Mouse (Mus musculus) E14TG2a.4 (cell line): ENCODE results near the gene Stap2.

Experiments used
- CTCF ChIP-seq: conservative IDR thresholded peaks from 2 replicates; pipeline ENCODE4 v1.5.1; 2014; ENCODE audit warnings: low read length
- NANOG ChIP-seq: IDR thresholded peaks from 2 replicates; pipeline ENCODE4 v1.6.1; 2014; ENCODE audit warnings: borderline replicate concordance, low read length, mixed read lengths
- POU5F1 ChIP-seq: IDR thresholded peaks from 2 replicates; pipeline ENCODE4 v1.6.1; 2014; ENCODE audit warnings: low read length, borderline replicate concordance

GRCm38 (mm10) chr17:55996007-55996406 lies 9.4 kb downstream of the Stap2 start:
- TF ChIP-seq CTCF, result no peak
- no peak for TF ChIP-seq NANOG
- no peak for TF ChIP-seq POU5F1
